Mouse (Mus musculus) forebrain, embryonic 11.5 days (tissue): ENCODE results near the gene Ptpn5. TPM values are rescaled to one million over a fixed set of nuclear protein-coding genes. Genes with fewer than 3 reads are reported as not detected.

Source experiments
- microRNA-seq: library from miRNA; unstranded; fragments of <30 nt; microRNA quantifications from one replicate; pipeline ENCODE4, GENCODE M21; 2016; ENCODE audit not compliant: insufficient number of aligned reads
- polyA plus RNA-seq: library from polyadenylated mRNA; unstranded; fragments of >200 nt; fragmentation: Nextera tagmentation; extraction: Ambion mirVana; gene quantifications from 2 replicates; pipeline ENCODE4 v1.2.1, GENCODE M21; 2014

The Ptpn5 gene
- polyA plus RNA-seq, 1 experiment from 2014 or later = 14.9 TPM

Small RNA genes lying within 50 kb of the gene (microRNA-seq; reads per million reads assigned to microRNA genes)
- not detected for gene Mir7056

Other genes with a start within 250 kb of the Ptpn5 start
- gene Tsg101, start 213.7 kb downstream of the Ptpn5 start, polyA plus RNA-seq = 311 and 322 TPM in 2 replicates
- gene Uevld, start 175.2 kb downstream of the Ptpn5 start, polyA plus RNA-seq = 13.9 and 14.3 TPM in 2 replicates
- not detected in 2 replicates for gene Gm9999, start 150.1 kb downstream of the Ptpn5 start, polyA plus RNA-seq
- 12.7 and 14.0 TPM in 2 replicates for gene Spty2d1, start 125.3 kb downstream of the Ptpn5 start, polyA plus RNA-seq
- gene Tmem86a, start 83.1 kb downstream of the Ptpn5 start, polyA plus RNA-seq = 6.9 and 9.4 TPM in 2 replicates
- not detected in 2 replicates for gene Mrgpra6, start 71.2 kb upstream of the Ptpn5 start, polyA plus RNA-seq
- gene Mrgpra9, start 119.2 kb upstream of the Ptpn5 start, polyA plus RNA-seq = not detected in 2 replicates
- not detected in 2 replicates for gene Mrgpra1, start 220.6 kb upstream of the Ptpn5 start, polyA plus RNA-seq